Mouse (Mus musculus) bone marrow macrophage, adult 2 months (primary cell): ENCODE data around the gene Trim31.

ENCODE experiments used
- CTCF ChIP-seq: IDR thresholded peaks from 2 replicates; pipeline ENCODE4 v1.5.1; 2012; ENCODE audit warnings: low read depth, mild to moderate bottlenecking, low read length, moderate library complexity
- POLR2A ChIP-seq: IDR thresholded peaks from 2 replicates; pipeline ENCODE4 v1.6.1; 2012; ENCODE audit warnings: mild to moderate bottlenecking, low read depth, low read length, borderline replicate concordance

GRCm38 (mm10) chr17:36922715-36923114 is 24.8 kb downstream of the Trim31 start:
- TF ChIP-seq POLR2A (no peak), CTCF (no peak)
